Mouse (Mus musculus) cerebellum, adult 8-10 months (tissue): ENCODE measurements around the gene Cyp2u1.
A peak's percentile ranks its signal among the peaks of the same experiment; 100 is the strongest.
"Not testable (repeated sequence)": the region's sequence is repeated elsewhere in the genome, so short reads cannot be mapped to it uniquely, and the experiment has no call there.

Source experiments
- DNase-seq: peaks from one replicate; pipeline ENCODE4 v3.0.0; 2022

Cyp2u1 gene

GRCm38 (mm10) chr3:131302452-131303319 is at the start of gene Cyp2u1:
TSS of gene Cyp2u1 (minus strand) at chr3:131303227.
- peak; percentile 90 for DNase-seq

GRCm38 (mm10) chr3:131350539-131350938 is 47.5 kb upstream of the Cyp2u1 start:
- no peak for DNase-seq

- no peak for DNase-seq
Measured at GRCm38 (mm10) chr3:131349013-131349412, 46.0 kb upstream of the Cyp2u1 start.

- DNase-seq = no peak
Measured at GRCm38 (mm10) chr3:131348579-131348950, 45.5 kb upstream of the Cyp2u1 start.

GRCm38 (mm10) chr3:131347831-131348578 is 45.0 kb upstream of the Cyp2u1 start:
- no peak for DNase-seq

GRCm38 (mm10) chr3:131345903-131346302 is 42.9 kb upstream of the Cyp2u1 start:
- DNase-seq = no peak

- no peak for DNase-seq
Measured at GRCm38 (mm10) chr3:131343311-131343710, 40.3 kb upstream of the Cyp2u1 start.

- no peak for DNase-seq
Measured at GRCm38 (mm10) chr3:131340885-131341284, 37.9 kb upstream of the Cyp2u1 start.

GRCm38 (mm10) chr3:131339280-131339679 is 36.3 kb upstream of the Cyp2u1 start:
- DNase-seq = no peak

GRCm38 (mm10) chr3:131337749-131338148 is 34.7 kb upstream of the Cyp2u1 start:
- not testable (repeated sequence) for DNase-seq

- DNase-seq = no peak
Measured at GRCm38 (mm10) chr3:131336629-131337028, 33.6 kb upstream of the Cyp2u1 start.

GRCm38 (mm10) chr3:131335117-131335547 is 32.1 kb upstream of the Cyp2u1 start:
- DNase-seq = no peak

- no peak for DNase-seq
Measured at GRCm38 (mm10) chr3:131327189-131327588, 24.2 kb upstream of the Cyp2u1 start.

- DNase-seq = no peak
Measured at GRCm38 (mm10) chr3:131326637-131327036, 23.6 kb upstream of the Cyp2u1 start.

GRCm38 (mm10) chr3:131322081-131322815 is 19.2 kb upstream of the Cyp2u1 start:
- no peak for DNase-seq

- peak; percentile 83 for DNase-seq
Measured at GRCm38 (mm10) chr3:131320184-131320583, 17.2 kb upstream of the Cyp2u1 start.

- DNase-seq = no peak
Measured at GRCm38 (mm10) chr3:131318211-131318610, 15.2 kb upstream of the Cyp2u1 start.

GRCm38 (mm10) chr3:131317126-131317525 is 14.1 kb upstream of the Cyp2u1 start:
- DNase-seq = no peak

GRCm38 (mm10) chr3:131315957-131316510 is 13.0 kb upstream of the Cyp2u1 start:
- DNase-seq = no peak

GRCm38 (mm10) chr3:131312340-131312739 is 9.3 kb upstream of the Cyp2u1 start:
- no peak for DNase-seq

GRCm38 (mm10) chr3:131310572-131310971 is 7.5 kb upstream of the Cyp2u1 start:
- no peak for DNase-seq

- DNase-seq = no peak
Measured at GRCm38 (mm10) chr3:131307811-131308210, 4.8 kb upstream of the Cyp2u1 start.

GRCm38 (mm10) chr3:131306255-131306654 is 3.2 kb upstream of the Cyp2u1 start:
- DNase-seq = no peak
